Mouse (Mus musculus): ENCODE measurements around the gene Dgka.

- TF ChIP-seq POLR2A (IDR thresholded peaks at IDR 0.05; ENCODE audit: borderline replicate concordance, control insufficient read depth, low read depth, low read length) (no peak), CTCF (IDR thresholded peaks at IDR 0.05; ENCODE audit: control insufficient read depth, insufficient read depth, low read length) (no peak)
These were observed 47.5 kb downstream of the Dgka start for GRCm38 (mm10) chr10:128697072-128697725.
